In genomic region chr10:13569818-13570217, GRCm38 (mm10) we compare ENCODE assay signal across 13 mouse cellular contexts. TPM values are rescaled to one million over a fixed set of nuclear protein-coding genes. Genes with fewer than 3 reads are reported as not detected.
DNase-seq lines count a peak whose midpoint lies in the region; ATAC-seq lines count a peak whose summit lies in the region.
"Had no signal": no experiment of that assay in that cellular context is flagged by ENCODE, and none has a peak within 500 bp of the region (broad histone marks: within the 10 kb centered on the region; RNA-seq: fewer than 3 reads in every experiment).

No protein-coding gene starts in this region.

- no peaks in the 10 kb centered on the region for H3K36me3 ChIP-seq in forebrain, embryonic 12.5 days (replicated peaks)
- H3K36me3 ChIP-seq in midbrain, embryonic 12.5 days, result no peaks in the 10 kb centered on the region
- H3K36me3 ChIP-seq: embryonic facial prominence, embryonic 13.5 days; limb, embryonic 13.5 days had no signal

- no peak overlapping the region for H3K4me2 ChIP-seq in forebrain, embryonic 12.5 days
- no peak overlapping the region for H3K4me2 ChIP-seq in midbrain, embryonic 12.5 days (replicated peaks)
- H3K4me2 ChIP-seq: embryonic facial prominence, embryonic 13.5 days; limb, embryonic 13.5 days had no signal

- DNase-seq in gastrocnemius, postnatal 14 days, result peak; percentile 16
- no peak for DNase-seq in gastrocnemius, postnatal 36 days
- DNase-seq in 416B (ENCODE audit: low read depth), result peak; percentile 71
- no peak for DNase-seq in ovary, postnatal 10 days (ENCODE audit: low spot score)
- DNase-seq in spleen, adult 18-20 months, result no peak
- no peak for DNase-seq in thymus, postnatal 14 days
- DNase-seq: heart, postnatal 36 days; right cerebral cortex, postnatal 25 days had no signal

- peaks cover 16% of the 10 kb centered on the region for H3K4me1 ChIP-seq in forebrain, embryonic 12.5 days
- peaks cover 18% of the 10 kb centered on the region for H3K4me1 ChIP-seq in midbrain, embryonic 12.5 days

- intact Hi-C loops in gastrocnemius, postnatal 14 days (cut with DNase I; ENCODE audit: low total_unique reads), result loop anchor here (10.0 kb wide), 1 partner anchor 745 kb away; no protein-coding TSS in a partner anchor
- intact Hi-C loops in gastrocnemius, postnatal 36 days (cut with DNase I), result no loop called here

- H3K27me3 ChIP-seq in forebrain, embryonic 12.5 days, result peaks cover 55% of the 10 kb centered on the region
- peaks cover 37% of the 10 kb centered on the region for H3K27me3 ChIP-seq in midbrain, embryonic 12.5 days

- ATAC-seq in forebrain, embryonic 12.5 days (ENCODE audit: low FRiP score), result peak; percentile 89
- peak; percentile 74 for ATAC-seq in midbrain, embryonic 12.5 days (ENCODE audit: low FRiP score, low read depth)

- 10% methylated on average over 7 of the region's 7 CpGs for WGBS in forebrain, embryonic 12.5 days
- WGBS in midbrain, embryonic 12.5 days, result 42% methylated on average over 7 of the region's 7 CpGs

- H3K9me3 ChIP-seq in forebrain, embryonic 12.5 days, result no peaks in the 10 kb centered on the region
- no peaks in the 10 kb centered on the region for H3K9me3 ChIP-seq in midbrain, embryonic 12.5 days
- H3K9me3 ChIP-seq: embryonic facial prominence, embryonic 13.5 days; limb, embryonic 13.5 days had no signal

- no peak overlapping the region for H3K4me3 ChIP-seq in forebrain, embryonic 12.5 days (replicated peaks)
- H3K4me3 ChIP-seq in midbrain, embryonic 12.5 days, result no peak overlapping the region
- H3K4me3 ChIP-seq: embryonic facial prominence, embryonic 13.5 days; limb, embryonic 13.5 days had no signal

- no peak overlapping the region for H3K27ac ChIP-seq in forebrain, embryonic 12.5 days
- no peak overlapping the region for H3K27ac ChIP-seq in midbrain, embryonic 12.5 days (replicated peaks)
- H3K27ac ChIP-seq: embryonic facial prominence, embryonic 13.5 days; limb, embryonic 13.5 days; macrophage had no signal

- H3K9ac ChIP-seq in forebrain, embryonic 12.5 days, result no peak overlapping the region
- no peak overlapping the region for H3K9ac ChIP-seq in midbrain, embryonic 12.5 days (replicated peaks)
- H3K9ac ChIP-seq: embryonic facial prominence, embryonic 13.5 days; limb, embryonic 13.5 days had no signal

RNA-seq across cellular contexts. Expression of gene Pex3, which starts 16.9 kb away (rescaled TPM):
- total RNA-seq in gastrocnemius, postnatal 14 days (2021), result 10 to 100 TPM; 12.3 to 12.8 TPM
- total RNA-seq in gastrocnemius, postnatal 36 days (2021), result 1 to 10 TPM; 8.0 to 9.7 TPM
- 21.9 and 22.3 TPM in 2 replicates for polyA plus RNA-seq in forebrain, embryonic 12.5 days (2016; fragmentation: Nextera tagmentation; extraction: Ambion mirVana)
- 21.2 and 21.8 TPM in 2 replicates for polyA plus RNA-seq in midbrain, embryonic 12.5 days (2016; fragmentation: Nextera tagmentation; extraction: Ambion mirVana)

RNA-seq across cellular contexts. Expression of gene Adat2, which starts 17.1 kb away (rescaled TPM):
- total RNA-seq in gastrocnemius, postnatal 14 days (2021), result 1 to 10 TPM; 3.0 to 3.5 TPM
- 1 to 10 TPM; 2.9 to 3.5 TPM for total RNA-seq in gastrocnemius, postnatal 36 days (2021)
- polyA plus RNA-seq in forebrain, embryonic 12.5 days (2016; fragmentation: Nextera tagmentation; extraction: Ambion mirVana), result 3.3 and 4.4 TPM in 2 replicates
- polyA plus RNA-seq in midbrain, embryonic 12.5 days (2016; fragmentation: Nextera tagmentation; extraction: Ambion mirVana), result 2.7 and 2.9 TPM in 2 replicates

Comparison
In these comparisons a context has a peak if more than half of its experiments do, and no peak if none do; other contexts are left out.
1. DNase-seq: peak in gastrocnemius, postnatal 14 days (single experiment) and 416B (single experiment); none in gastrocnemius, postnatal 36 days (0 of 2), ovary, postnatal 10 days (single experiment), spleen, adult 18-20 months (0 of 2) and thymus, postnatal 14 days (single experiment).